Mouse (Mus musculus): ENCODE results near the gene Ier2. TPM values are rescaled to one million over a fixed set of nuclear protein-coding genes. Genes with fewer than 3 reads are reported as not detected.
A peak's percentile ranks its signal among the peaks of the same experiment; 100 is the strongest.

The Ier2 gene
- polyA plus RNA-seq, 1 experiment: 333 TPM

- Histone ChIP-seq H3K4me3 (replicated peaks) (peak overlapping the region; percentile 100), H3K27me3 (replicated peaks) (no peaks in the 10 kb centered on the region), H3K36me3 (replicated peaks; ENCODE audit: low read length) (peaks cover 21% of the 10 kb centered on the region), H3K4me1 (peaks cover 53% of the 10 kb centered on the region), H3K9me3 (no peaks in the 10 kb centered on the region)
- TF ChIP-seq FLI1 (IDR thresholded peaks at IDR 0.05; ENCODE audit: low read length) (no peak), GATA1 (IDR thresholded peaks at IDR 0.05; ENCODE audit: borderline replicate concordance, low read length) (no peak)
Observed at GRCm38 (mm10) chr8:84664566-84665384, 2.1 kb upstream of the Ier2 start.

- Histone ChIP-seq H3K36me3 (replicated peaks; ENCODE audit: low read length) (peaks cover 17% of the 10 kb centered on the region), H3K27me3 (replicated peaks) (no peaks in the 10 kb centered on the region), H3K4me1 (peaks cover 61% of the 10 kb centered on the region), H3K9me3 (no peaks in the 10 kb centered on the region), H3K4me3 (replicated peaks) (peak overlapping the region; percentile 100)
- TF ChIP-seq GATA1 (IDR thresholded peaks at IDR 0.05; ENCODE audit: borderline replicate concordance, low read length): no peak
- TF ChIP-seq FLI1 (IDR thresholded peaks at IDR 0.05; ENCODE audit: low read length): peak; percentile 92
Observed at GRCm38 (mm10) chr8:84663483-84664327, 1.1 kb upstream of the Ier2 start.

- H3K36me3 ChIP-seq (replicated peaks; ENCODE audit: low read length): peaks cover 4% of the 10 kb centered on the region
- H3K4me1 ChIP-seq: peaks cover 62% of the 10 kb centered on the region
- no peaks in the 10 kb centered on the region for H3K9me3 ChIP-seq
- no peak for TF ChIP-seq FLI1 (IDR thresholded peaks at IDR 0.05; ENCODE audit: low read length)
- TF ChIP-seq GATA1 (IDR thresholded peaks at IDR 0.05; ENCODE audit: borderline replicate concordance, low read length): no peak
- peak overlapping the region; percentile 100 for H3K4me3 ChIP-seq (replicated peaks)
- H3K27me3 ChIP-seq (replicated peaks): no peaks in the 10 kb centered on the region
Observed at GRCm38 (mm10) chr8:84661961-84662571, 586 bp downstream of the Ier2 start.

- Histone ChIP-seq H3K4me3 (replicated peaks) (peak overlapping the region; percentile 100), H3K36me3 (replicated peaks; ENCODE audit: low read length) (no peaks in the 10 kb centered on the region), H3K4me1 (peaks cover 62% of the 10 kb centered on the region), H3K9me3 (no peaks in the 10 kb centered on the region), H3K27me3 (replicated peaks) (no peaks in the 10 kb centered on the region)
- TF ChIP-seq GATA1 (IDR thresholded peaks at IDR 0.05; ENCODE audit: borderline replicate concordance, low read length) (no peak), FLI1 (IDR thresholded peaks at IDR 0.05; ENCODE audit: low read length) (no peak)
Observed at GRCm38 (mm10) chr8:84661458-84661871, 1.2 kb downstream of the Ier2 start.

GRCm38 (mm10) chr8:84660819-84661457 is 1.7 kb downstream of the Ier2 start:
- Histone ChIP-seq H3K36me3 (replicated peaks; ENCODE audit: low read length) (no peaks in the 10 kb centered on the region), H3K27me3 (replicated peaks) (no peaks in the 10 kb centered on the region), H3K4me3 (replicated peaks) (peak overlapping the region; percentile 100), H3K4me1 (peaks cover 62% of the 10 kb centered on the region), H3K9me3 (no peaks in the 10 kb centered on the region)
- TF ChIP-seq GATA1 (IDR thresholded peaks at IDR 0.05; ENCODE audit: borderline replicate concordance, low read length) (no peak), FLI1 (IDR thresholded peaks at IDR 0.05; ENCODE audit: low read length) (no peak)

GRCm38 (mm10) chr8:84659936-84660818 is 2.5 kb downstream of the Ier2 start:
- Histone ChIP-seq H3K4me1 (peaks cover 62% of the 10 kb centered on the region), H3K36me3 (replicated peaks; ENCODE audit: low read length) (no peaks in the 10 kb centered on the region), H3K27me3 (replicated peaks) (no peaks in the 10 kb centered on the region), H3K9me3 (no peaks in the 10 kb centered on the region), H3K4me3 (replicated peaks) (peak overlapping the region; percentile 100)
- TF ChIP-seq FLI1 (IDR thresholded peaks at IDR 0.05; ENCODE audit: low read length) (peak; percentile 79; the same call in 1 of the 2 replicates), GATA1 (IDR thresholded peaks at IDR 0.05; ENCODE audit: borderline replicate concordance, low read length) (no peak)

- no peak for TF ChIP-seq FLI1 (IDR thresholded peaks at IDR 0.05; ENCODE audit: low read length)
- no peak for TF ChIP-seq GATA1 (IDR thresholded peaks at IDR 0.05; ENCODE audit: borderline replicate concordance, low read length)
- Histone ChIP-seq H3K9me3 (no peaks in the 10 kb centered on the region), H3K27me3 (replicated peaks) (no peaks in the 10 kb centered on the region), H3K4me3 (replicated peaks) (peak overlapping the region; percentile 7), H3K4me1 (peaks cover 65% of the 10 kb centered on the region), H3K36me3 (replicated peaks; ENCODE audit: low read length) (no peaks in the 10 kb centered on the region)
Observed at GRCm38 (mm10) chr8:84658951-84659350, 3.7 kb downstream of the Ier2 start.

GRCm38 (mm10) chr8:84657680-84658079 is 5.0 kb downstream of the Ier2 start:
- Histone ChIP-seq H3K4me1 (peaks cover 59% of the 10 kb centered on the region), H3K27me3 (replicated peaks) (no peaks in the 10 kb centered on the region), H3K9me3 (no peaks in the 10 kb centered on the region), H3K36me3 (replicated peaks; ENCODE audit: low read length) (no peaks in the 10 kb centered on the region), H3K4me3 (replicated peaks) (peak overlapping the region; percentile 91)
- TF ChIP-seq FLI1 (IDR thresholded peaks at IDR 0.05; ENCODE audit: low read length): no peak
- TF ChIP-seq GATA1 (IDR thresholded peaks at IDR 0.05; ENCODE audit: borderline replicate concordance, low read length): no peak
